Mouse (Mus musculus) hindbrain, embryonic 12.5 days (tissue): ENCODE measurements around the gene Inpp4a. TPM values are rescaled to one million over a fixed set of nuclear protein-coding genes. Genes with fewer than 3 reads are reported as not detected.

ENCODE experiments used
- ATAC-seq: fragments of 200-750 bp; cut with Nextera tagmentation; 2 replicates; pipeline ENCODE4 v1.8.0; 2017; ENCODE audit warnings: moderate TSS enrichment; ENCODE audit not compliant: low FRiP score
- H3K27ac ChIP-seq: fragments of 300-500 bp; sonication (generic); 2 replicates; pipeline ENCODE4 v1.5.1; 2016; ENCODE audit warnings: mild to moderate bottlenecking
- H3K27me3 ChIP-seq: fragments of 300-500 bp; sonication (generic); 2 replicates; pipeline ENCODE4 v1.6.1; 2016; ENCODE audit warnings: mild to moderate bottlenecking
- H3K36me3 ChIP-seq: fragments of 300-500 bp; sonication (generic); 2 replicates; pipeline ENCODE4 v1.6.1; 2016; ENCODE audit warnings: mild to moderate bottlenecking
- H3K4me1 ChIP-seq: fragments of 300-500 bp; sonication (generic); 2 replicates; pipeline ENCODE4 v1.6.1; 2016
- H3K4me2 ChIP-seq: fragments of 300-500 bp; sonication (generic); replicated peaks from 2 replicates; pipeline ENCODE4 v1.6.1; 2016; ENCODE audit warnings: mild to moderate bottlenecking
- H3K4me3 ChIP-seq: fragments of 300-500 bp; sonication (generic); 2 replicates; pipeline ENCODE4 v1.5.1; 2016; ENCODE audit warnings: mild to moderate bottlenecking
- H3K9ac ChIP-seq: fragments of 300-500 bp; sonication (generic); 2 replicates; pipeline ENCODE4 v1.6.1; 2016; ENCODE audit warnings: mild to moderate bottlenecking, moderate library complexity
- H3K9me3 ChIP-seq: fragments of 300-500 bp; sonication (generic); replicated peaks from 2 replicates; pipeline ENCODE4 v1.6.1; 2016; ENCODE audit warnings: mild to moderate bottlenecking
- WGBS: fragments of 180-500 bp; shearing (Covaris S2); methylation state at CpG from one replicate; pipeline ENCODE4 v1.1.7; 2016; 5-methylcytosine and 5-hydroxymethylcytosine counted together
- polyA plus RNA-seq: library from polyadenylated mRNA; unstranded; fragments of >200 nt; fragmentation: Nextera tagmentation; extraction: Ambion mirVana; gene quantifications from 2 replicates; pipeline ENCODE4 v1.2.1, GENCODE M21; 2016

Gene Inpp4a
- polyA plus RNA-seq, 1 experiment from 2014 or later: 33.7 TPM

DNA sequence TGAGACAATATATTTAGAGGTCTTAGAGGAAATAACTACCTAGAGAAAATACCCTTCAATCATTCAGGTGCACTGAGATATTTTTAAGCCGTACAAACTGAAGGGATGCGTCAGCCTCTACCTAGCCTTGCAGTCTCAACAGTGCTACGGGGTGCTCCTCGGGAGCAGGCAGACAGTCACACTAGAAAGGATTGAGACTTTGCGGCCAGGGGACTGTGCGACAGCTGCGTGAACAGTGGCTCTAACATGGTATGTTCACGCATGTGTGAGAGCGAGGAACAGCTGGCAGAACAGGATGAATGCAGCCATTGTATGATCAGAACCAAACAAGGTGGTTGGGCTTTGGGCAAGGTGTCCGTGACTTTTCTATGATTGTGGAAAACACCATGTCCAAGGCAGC is 63.1 kb downstream of the Inpp4a start:
- Histone ChIP-seq H3K4me2 (no peak overlapping the region), H3K4me1 (no peaks in the 10 kb centered on the region), H3K9me3 (no peaks in the 10 kb centered on the region), H3K9ac (no peak overlapping the region), H3K27me3 (no peaks in the 10 kb centered on the region), H3K36me3 (peaks cover 37% of the 10 kb centered on the region), H3K4me3 (no peak overlapping the region), H3K27ac (no peak overlapping the region)
- ATAC-seq: no peak
- 85% methylated on average over 10 of the region's 10 CpGs for WGBS

DNA sequence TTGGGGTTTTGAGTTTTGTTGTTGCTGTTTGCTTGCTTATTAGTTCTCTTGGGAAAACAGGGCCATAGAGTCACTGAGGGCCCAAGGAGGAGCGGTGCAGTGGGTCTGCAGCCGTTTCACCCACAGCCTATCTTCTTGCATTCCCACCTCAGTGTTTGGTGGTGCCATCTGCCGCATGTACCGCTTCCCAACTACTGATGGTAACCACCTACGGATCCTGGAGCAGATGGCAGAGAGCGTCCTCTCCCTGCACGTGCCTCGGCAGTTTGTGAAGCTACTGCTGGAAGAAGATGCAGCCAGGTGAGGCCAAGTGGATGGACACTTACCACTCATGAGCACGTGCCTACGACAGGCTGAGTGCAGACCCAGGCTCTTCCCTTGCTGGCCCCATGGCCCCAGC is 68.5 kb downstream of the Inpp4a start:
- no peak overlapping the region for H3K27ac ChIP-seq
- H3K4me1 ChIP-seq: no peaks in the 10 kb centered on the region
- no peaks in the 10 kb centered on the region for H3K27me3 ChIP-seq
- H3K9ac ChIP-seq: no peak overlapping the region
- no peak overlapping the region for H3K4me3 ChIP-seq
- 94% methylated on average over 10 of the region's 10 CpGs for WGBS
- peaks cover 52% of the 10 kb centered on the region for H3K36me3 ChIP-seq
- H3K4me2 ChIP-seq: no peak overlapping the region
- H3K9me3 ChIP-seq: no peaks in the 10 kb centered on the region
- ATAC-seq: no peak

DNA sequence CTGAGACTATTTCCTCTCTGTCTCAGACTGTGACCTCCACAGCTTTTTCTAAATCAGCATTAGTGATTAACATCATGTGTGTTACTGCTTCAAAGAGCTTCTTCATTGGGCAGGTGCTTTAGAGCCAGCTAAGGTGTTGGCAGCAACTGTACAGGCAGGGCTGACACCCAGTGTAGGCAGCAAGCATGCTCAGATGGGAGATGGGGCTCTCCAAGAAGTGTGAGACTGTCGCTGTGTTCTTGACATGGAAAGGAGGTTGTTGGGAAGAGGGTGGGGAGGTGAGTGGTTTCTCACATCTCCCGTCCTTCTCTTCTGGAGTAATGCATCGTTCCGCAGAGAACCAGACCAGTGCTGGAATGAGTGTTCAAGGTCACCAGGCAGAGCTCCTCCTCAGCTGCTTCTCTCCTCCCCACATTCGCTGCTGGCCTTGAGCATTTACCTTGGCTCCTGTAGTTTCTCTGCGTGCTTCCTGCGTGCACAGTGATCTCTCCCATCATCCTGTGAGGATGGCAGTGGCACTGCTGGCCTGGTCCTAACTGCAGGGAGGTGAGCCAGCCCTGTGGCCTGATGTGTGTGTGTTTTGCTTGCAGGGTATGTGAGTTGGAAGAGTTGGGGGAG is 69.2 kb downstream of the Inpp4a start:
- Histone ChIP-seq H3K36me3 (peaks cover 51% of the 10 kb centered on the region), H3K4me3 (no peak overlapping the region), H3K4me2 (no peak overlapping the region), H3K9me3 (no peaks in the 10 kb centered on the region), H3K27me3 (no peaks in the 10 kb centered on the region), H3K9ac (no peak overlapping the region), H3K27ac (no peak overlapping the region), H3K4me1 (no peaks in the 10 kb centered on the region)
- ATAC-seq: no peak
- 92% methylated on average over 7 of the region's 7 CpGs for WGBS

DNA sequence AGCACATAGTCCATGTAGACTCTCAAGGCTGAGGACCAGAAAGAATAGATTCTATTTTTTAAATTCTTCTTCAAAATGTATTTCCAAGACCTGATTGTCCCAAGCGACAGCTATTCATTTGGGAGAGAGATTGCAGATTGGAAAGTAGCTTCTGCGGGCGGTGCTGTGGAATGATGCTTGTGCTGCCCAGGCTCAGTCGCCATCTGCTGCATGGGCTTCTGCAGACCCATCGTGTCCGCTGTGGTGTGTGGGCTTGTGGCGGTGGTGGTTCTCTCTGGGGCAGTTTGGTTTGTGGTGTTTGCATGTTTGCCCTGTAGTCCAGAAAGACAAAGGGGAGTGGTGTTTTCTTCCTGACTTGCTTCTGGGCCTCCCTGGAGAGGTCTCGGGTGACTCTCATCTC is 76.5 kb downstream of the Inpp4a start:
- peaks cover 41% of the 10 kb centered on the region for H3K36me3 ChIP-seq
- H3K4me1 ChIP-seq: no peaks in the 10 kb centered on the region
- no peak overlapping the region for H3K4me3 ChIP-seq
- WGBS: 92% methylated on average over 8 of the region's 8 CpGs
- no peaks in the 10 kb centered on the region for H3K9me3 ChIP-seq
- no peak for ATAC-seq
- H3K27me3 ChIP-seq: no peaks in the 10 kb centered on the region
- H3K4me2 ChIP-seq: no peak overlapping the region
- H3K9ac ChIP-seq: no peak overlapping the region
- no peak overlapping the region for H3K27ac ChIP-seq

DNA sequence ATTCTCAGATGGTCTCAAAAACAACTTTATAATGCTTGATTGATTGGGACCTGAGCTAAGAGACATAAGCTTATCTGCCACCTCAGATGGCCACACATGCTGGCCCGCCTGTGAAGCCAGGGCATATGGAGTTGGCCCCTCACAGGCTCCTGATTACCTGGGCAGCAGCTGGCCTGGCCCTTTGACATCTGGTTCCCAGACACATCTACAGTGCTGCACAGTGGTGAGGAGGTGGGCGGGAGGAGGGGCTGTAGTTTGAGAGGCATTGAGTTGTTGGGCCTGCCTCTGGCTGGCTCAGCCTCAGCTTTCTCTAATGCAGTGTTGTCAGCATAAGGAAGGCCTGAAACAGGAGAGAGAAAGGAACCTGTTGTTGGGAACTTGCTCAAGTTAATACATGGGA is 77.1 kb downstream of the Inpp4a start:
- Histone ChIP-seq H3K36me3 (peaks cover 38% of the 10 kb centered on the region), H3K9ac (no peak overlapping the region), H3K27me3 (no peaks in the 10 kb centered on the region), H3K4me3 (no peak overlapping the region), H3K4me1 (no peaks in the 10 kb centered on the region), H3K27ac (no peak overlapping the region), H3K4me2 (no peak overlapping the region), H3K9me3 (no peaks in the 10 kb centered on the region)
- ATAC-seq: no peak
- WGBS: 76% methylated on average over 2 of the region's 2 CpGs

DNA sequence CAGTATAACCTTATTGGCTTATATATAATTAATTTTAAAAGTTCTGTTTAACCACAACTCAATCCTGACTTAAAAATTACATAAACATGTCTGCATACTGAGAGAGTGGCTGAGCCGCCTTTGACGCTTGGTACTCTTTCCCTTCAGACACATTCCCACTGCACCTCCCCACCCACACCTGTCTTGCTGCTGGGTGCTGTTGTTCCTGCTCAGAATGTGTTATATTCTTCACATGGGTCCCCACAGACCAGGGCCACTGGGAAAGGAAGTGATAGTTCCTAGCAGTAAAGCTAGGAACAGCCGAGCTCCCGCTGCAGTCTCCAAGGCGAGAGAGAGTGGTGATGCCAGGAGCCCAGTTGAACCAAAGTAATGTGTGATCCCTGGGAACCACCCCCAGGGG is 78.4 kb downstream of the Inpp4a start:
- ATAC-seq: no peak
- H3K9ac ChIP-seq: no peak overlapping the region
- H3K4me2 ChIP-seq: no peak overlapping the region
- H3K4me1 ChIP-seq: no peaks in the 10 kb centered on the region
- H3K36me3 ChIP-seq: peaks cover 30% of the 10 kb centered on the region
- H3K4me3 ChIP-seq: no peak overlapping the region
- H3K27me3 ChIP-seq: no peaks in the 10 kb centered on the region
- WGBS: 95% methylated on average over 5 of the region's 5 CpGs
- H3K27ac ChIP-seq: no peak overlapping the region
- no peaks in the 10 kb centered on the region for H3K9me3 ChIP-seq

DNA sequence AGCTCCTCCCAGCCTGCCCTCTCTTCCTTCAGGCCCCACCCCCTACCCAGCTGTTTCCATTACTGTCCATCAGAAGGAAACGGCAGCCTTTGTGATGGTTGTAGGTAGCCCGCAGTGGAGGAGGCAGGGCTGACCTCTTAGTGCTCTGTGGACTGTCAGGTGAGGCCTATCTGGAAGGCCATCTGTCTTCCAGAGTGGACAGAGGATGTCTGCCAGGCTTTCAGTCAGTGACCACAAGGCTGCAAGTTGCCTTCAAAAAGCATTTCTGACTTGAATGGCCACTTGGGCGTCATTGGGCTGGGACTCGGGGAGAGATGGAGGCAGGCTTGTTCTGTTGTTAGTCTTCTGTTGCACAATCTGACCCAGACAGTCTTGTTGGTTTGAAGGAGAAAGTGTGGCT is 79.9 kb downstream of the Inpp4a start:
- Histone ChIP-seq H3K9ac (no peak overlapping the region), H3K4me3 (no peak overlapping the region), H3K27ac (no peak overlapping the region), H3K36me3 (peaks cover 30% of the 10 kb centered on the region), H3K27me3 (no peaks in the 10 kb centered on the region), H3K4me2 (no peak overlapping the region), H3K9me3 (no peaks in the 10 kb centered on the region), H3K4me1 (no peaks in the 10 kb centered on the region)
- ATAC-seq: no peak
- WGBS: 71% methylated on average over 4 of the region's 4 CpGs

DNA sequence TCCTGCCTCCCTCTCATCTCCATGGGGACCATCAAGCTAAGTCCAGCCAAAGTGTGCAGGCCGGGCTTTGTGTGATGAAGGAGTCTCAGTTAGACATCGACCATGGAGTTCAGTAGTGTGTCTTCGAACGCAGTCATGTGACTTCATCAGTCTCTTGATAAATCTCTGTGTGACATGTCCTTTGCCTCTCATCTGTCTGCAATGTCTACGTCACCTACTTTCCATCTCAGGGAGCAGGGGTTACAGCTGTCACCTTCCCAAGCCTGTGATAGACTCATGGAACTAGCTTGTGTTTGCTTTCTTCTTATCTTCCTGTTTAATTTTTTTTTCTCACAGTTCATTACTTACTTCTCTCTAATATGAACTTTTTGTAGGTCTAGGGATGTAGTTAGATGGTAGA is 81.2 kb downstream of the Inpp4a start:
- no peak for ATAC-seq
- H3K27ac ChIP-seq: no peak overlapping the region
- H3K4me1 ChIP-seq: no peaks in the 10 kb centered on the region
- 89% methylated on average over 5 of the region's 5 CpGs for WGBS
- H3K9ac ChIP-seq: no peak overlapping the region
- no peak overlapping the region for H3K4me2 ChIP-seq
- no peaks in the 10 kb centered on the region for H3K9me3 ChIP-seq
- H3K4me3 ChIP-seq: no peak overlapping the region
- H3K27me3 ChIP-seq: no peaks in the 10 kb centered on the region
- peaks cover 21% of the 10 kb centered on the region for H3K36me3 ChIP-seq

DNA sequence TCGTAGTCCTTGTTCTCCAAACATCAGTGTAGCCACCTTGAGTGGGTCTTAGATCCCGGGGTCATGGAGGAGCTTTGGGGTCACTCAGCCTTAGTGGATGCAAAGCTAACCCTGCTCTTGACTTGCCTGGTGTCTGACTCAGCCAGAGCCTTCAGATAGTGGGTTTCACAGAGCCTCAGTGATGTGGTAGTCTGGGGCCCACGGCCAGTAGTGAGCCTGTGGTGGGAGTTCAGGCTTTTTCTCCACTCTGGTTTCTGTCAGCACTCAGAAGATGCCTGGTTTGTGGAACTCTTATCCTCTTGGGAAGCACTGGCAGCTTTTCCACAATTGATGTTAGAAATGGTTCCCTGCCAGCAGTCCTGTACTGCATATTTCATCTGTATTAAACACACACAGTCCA is 84.6 kb downstream of the Inpp4a start:
- no peaks in the 10 kb centered on the region for H3K9me3 ChIP-seq
- H3K4me3 ChIP-seq: no peak overlapping the region
- no peak overlapping the region for H3K9ac ChIP-seq
- H3K4me1 ChIP-seq: no peaks in the 10 kb centered on the region
- H3K27ac ChIP-seq: no peak overlapping the region
- no peaks in the 10 kb centered on the region for H3K27me3 ChIP-seq
- WGBS: 90% methylated on average over 3 of the region's 3 CpGs
- ATAC-seq: no peak
- peaks cover 30% of the 10 kb centered on the region for H3K36me3 ChIP-seq
- H3K4me2 ChIP-seq: no peak overlapping the region

DNA sequence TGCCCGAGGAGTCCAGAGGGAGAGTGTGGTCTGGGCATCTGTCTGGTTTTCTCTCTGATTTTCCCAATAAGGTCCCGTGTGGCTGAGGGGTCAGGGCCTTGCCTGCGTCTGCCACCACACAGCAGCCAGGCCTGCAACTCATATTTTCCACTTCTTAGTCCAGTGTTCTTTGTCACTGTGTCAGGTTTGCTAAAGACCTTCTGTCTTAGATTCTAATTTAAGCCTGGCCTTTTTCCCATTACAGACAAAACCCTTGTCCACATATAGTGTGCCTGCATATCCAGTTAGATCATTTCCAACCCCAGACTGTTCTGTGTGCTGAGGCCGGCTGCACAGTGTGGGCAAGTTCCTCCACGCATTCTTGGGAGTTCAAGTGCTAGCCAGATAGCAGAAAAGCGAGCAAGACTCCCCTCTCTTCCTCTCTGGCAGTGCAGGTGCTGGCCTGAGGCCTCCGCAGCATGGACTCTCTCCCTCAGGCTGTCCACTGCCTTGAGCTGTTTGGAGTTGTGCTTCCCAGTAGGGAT is 86.8 kb downstream of the Inpp4a start:
- Histone ChIP-seq H3K9me3 (no peaks in the 10 kb centered on the region), H3K36me3 (peaks cover 30% of the 10 kb centered on the region), H3K9ac (no peak overlapping the region), H3K27ac (no peak overlapping the region), H3K4me1 (no peaks in the 10 kb centered on the region), H3K4me3 (no peak overlapping the region), H3K4me2 (no peak overlapping the region), H3K27me3 (no peaks in the 10 kb centered on the region)
- no peak for ATAC-seq
- WGBS: 76% methylated on average over 7 of the region's 7 CpGs

DNA sequence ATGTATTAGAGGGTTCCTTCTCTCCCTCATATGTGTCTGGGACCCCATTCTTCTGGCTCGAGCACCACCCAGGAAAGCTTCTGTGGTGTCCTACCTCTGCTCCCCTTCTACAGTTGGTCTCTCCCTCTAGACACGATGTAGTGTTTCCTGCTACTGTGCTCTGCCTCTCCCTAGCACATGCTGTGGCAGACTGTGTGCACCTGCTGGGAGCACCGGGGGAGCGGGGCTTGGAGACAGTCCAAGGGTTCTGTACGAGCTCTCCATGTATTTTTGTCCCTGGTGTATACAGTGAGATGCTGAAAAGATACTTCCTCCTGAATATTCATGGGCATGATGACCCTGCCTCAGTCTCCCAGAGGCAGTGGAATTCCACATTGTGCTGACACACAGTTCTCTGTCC is 93.5 kb downstream of the Inpp4a start:
- H3K36me3 ChIP-seq: peaks cover 50% of the 10 kb centered on the region

DNA sequence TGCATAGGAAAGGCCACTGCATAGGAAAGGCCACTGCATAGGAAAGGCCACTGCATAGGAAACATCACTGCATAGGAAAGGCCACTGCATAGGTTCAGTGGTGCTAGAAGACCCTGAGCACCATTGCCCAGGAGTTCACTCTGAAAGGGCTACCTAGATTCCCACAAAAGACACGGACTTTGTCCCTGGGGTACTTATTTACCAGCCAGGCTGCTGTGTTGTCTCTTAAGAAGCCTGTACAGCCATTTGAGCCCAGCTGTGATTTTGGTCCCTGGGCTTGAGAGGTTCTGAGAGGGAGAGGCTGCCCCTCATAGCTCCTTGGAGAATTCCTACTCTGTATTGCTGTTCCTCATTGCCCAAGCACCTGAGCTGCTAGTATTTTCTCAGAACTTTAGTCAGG is 96.8 kb downstream of the Inpp4a start:
- no peak overlapping the region for H3K9ac ChIP-seq
- H3K4me1 ChIP-seq: peaks cover 5% of the 10 kb centered on the region; the same call in 1 of the 2 replicates
- no peak for ATAC-seq
- H3K4me2 ChIP-seq: no peak overlapping the region
- H3K27ac ChIP-seq: no peak overlapping the region
- H3K4me3 ChIP-seq: no peak overlapping the region
- 73% methylated on average over 1 of the region's 1 CpGs for WGBS
- H3K9me3 ChIP-seq: no peaks in the 10 kb centered on the region
- H3K27me3 ChIP-seq: no peaks in the 10 kb centered on the region
- H3K36me3 ChIP-seq: peaks cover 40% of the 10 kb centered on the region

More for the DNA sequence above, 93.5 kb downstream of the Inpp4a start:
- Histone ChIP-seq H3K4me3 (no peak overlapping the region), H3K4me1 (no peaks in the 10 kb centered on the region), H3K9ac (no peak overlapping the region), H3K27ac (no peak overlapping the region), H3K27me3 (no peaks in the 10 kb centered on the region), H3K9me3 (no peaks in the 10 kb centered on the region), H3K4me2 (no peak overlapping the region)
- no peak for ATAC-seq
- WGBS: 78% methylated on average over 5 of the region's 5 CpGs

DNA sequence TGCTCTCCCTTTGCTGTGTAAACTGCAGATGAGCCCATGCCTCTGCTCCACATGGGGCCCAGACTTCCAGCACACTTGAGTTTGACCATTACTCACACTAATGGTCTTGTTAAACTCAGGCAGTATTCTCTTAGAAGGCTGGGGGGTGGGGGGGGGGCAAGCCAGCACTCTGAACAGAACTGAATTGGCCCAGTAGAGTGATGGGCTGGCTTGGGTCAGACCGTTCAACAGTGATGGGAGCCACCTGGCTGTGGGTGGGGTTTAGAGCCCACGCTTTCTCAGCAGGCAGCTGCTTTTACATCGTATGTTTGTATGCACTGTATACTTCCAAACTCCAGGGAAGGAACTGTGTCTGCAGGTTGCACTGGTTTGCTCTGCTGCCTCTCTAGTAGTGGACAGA is 99.3 kb downstream of the Inpp4a start:
- H3K27me3 ChIP-seq: no peaks in the 10 kb centered on the region
- H3K4me3 ChIP-seq: no peak overlapping the region
- no peak overlapping the region for H3K27ac ChIP-seq
- peaks cover 30% of the 10 kb centered on the region for H3K36me3 ChIP-seq
- no peaks in the 10 kb centered on the region for H3K9me3 ChIP-seq
- ATAC-seq: no peak
- H3K9ac ChIP-seq: no peak overlapping the region
- H3K4me1 ChIP-seq: peaks cover 5% of the 10 kb centered on the region; the same call in 1 of the 2 replicates
- H3K4me2 ChIP-seq: no peak overlapping the region
- 51% methylated on average over 3 of the region's 3 CpGs for WGBS
